Mouse (Mus musculus) midbrain, embryonic 15.5 days (tissue): ENCODE data around the gene Rhbdd1. TPM values are rescaled to one million over a fixed set of nuclear protein-coding genes. Genes with fewer than 3 reads are reported as not detected.

ENCODE experiments used
- ATAC-seq: fragments of 200-750 bp; cut with Nextera tagmentation; replicated peaks from 2 replicates; pipeline ENCODE4 v1.8.0; 2017; ENCODE audit warnings: moderate TSS enrichment
- H3K27ac ChIP-seq: fragments of 300-500 bp; sonication (generic); 2 replicates; pipeline ENCODE4 v1.5.1; 2015; ENCODE audit warnings: mild to moderate bottlenecking, inconsistent platforms
- H3K27me3 ChIP-seq: fragments of 300-500 bp; sonication (generic); replicated peaks from 2 replicates; pipeline ENCODE4 v1.6.1; 2015; ENCODE audit warnings: inconsistent platforms
- H3K36me3 ChIP-seq: fragments of 300-500 bp; sonication (generic); replicated peaks from 2 replicates; pipeline ENCODE4 v1.6.1; 2015; ENCODE audit warnings: inconsistent platforms
- H3K4me1 ChIP-seq: fragments of 300-500 bp; sonication (generic); 2 replicates; pipeline ENCODE4 v1.6.1; 2015; ENCODE audit warnings: inconsistent platforms
- H3K4me2 ChIP-seq: fragments of 300-500 bp; sonication (generic); 2 replicates; pipeline ENCODE4 v1.6.1; 2015; ENCODE audit warnings: inconsistent platforms, mild to moderate bottlenecking, moderate library complexity
- H3K4me3 ChIP-seq: fragments of 300-500 bp; sonication (generic); 2 replicates; pipeline ENCODE4 v1.5.1; 2015; ENCODE audit warnings: mild to moderate bottlenecking, inconsistent platforms
- H3K9ac ChIP-seq: fragments of 300-500 bp; sonication (generic); 2 replicates; pipeline ENCODE4 v1.6.1; 2015; ENCODE audit warnings: mild to moderate bottlenecking, inconsistent platforms
- H3K9me3 ChIP-seq: fragments of 300-500 bp; sonication (generic); 2 replicates; pipeline ENCODE4 v1.6.1; 2016; ENCODE audit warnings: inconsistent platforms
- WGBS: fragments of 180-500 bp; shearing (Covaris S2); methylation state at CpG from one replicate; pipeline ENCODE4 v1.1.7; 2015; ENCODE audit warnings: mixed read lengths; 5-methylcytosine and 5-hydroxymethylcytosine counted together
- polyA plus RNA-seq: library from polyadenylated mRNA; unstranded; fragments of >200 nt; fragmentation: Nextera tagmentation; extraction: Ambion mirVana; gene quantifications from 2 replicates; pipeline ENCODE4 v1.2.1, GENCODE M21; 2015

Rhbdd1 gene
- 3.2 and 4.2 TPM in 2 replicates for polyA plus RNA-seq

GRCm38 (mm10) chr1:82316111-82316745 is at the start of gene Rhbdd1:
TSS of gene Rhbdd1 (plus strand) at chr1:82316452.
- ATAC-seq: peak; percentile 99
- 4% methylated on average over 47 of the region's 47 CpGs for WGBS
- Histone ChIP-seq H3K9me3 (no peaks in the 10 kb centered on the region), H3K27me3 (no peaks in the 10 kb centered on the region), H3K4me3 (peak within 1 kb of the TSS; percentile 83), H3K36me3 (no peaks in the 10 kb centered on the region), H3K9ac (peak within 1 kb of the TSS; percentile 97), H3K4me2 (peak within 1 kb of the TSS; percentile 79), H3K27ac (peak within 1 kb of the TSS; percentile 97), H3K4me1 (peaks cover 21% of the 10 kb centered on the region)

- Histone ChIP-seq H3K27ac (no peak overlapping the region), H3K4me1 (no peaks in the 10 kb centered on the region), H3K4me2 (no peak overlapping the region), H3K36me3 (no peaks in the 10 kb centered on the region), H3K9ac (no peak overlapping the region), H3K4me3 (no peak overlapping the region), H3K27me3 (no peaks in the 10 kb centered on the region), H3K9me3 (no peaks in the 10 kb centered on the region)
- WGBS: 85% methylated on average over 4 of the region's 4 CpGs
- no peak for ATAC-seq
Measured at GRCm38 (mm10) chr1:82267547-82267946, 48.7 kb upstream of the Rhbdd1 start.

- Histone ChIP-seq H3K27ac (no peak overlapping the region), H3K4me1 (0 out of 2 replicates have a peak, but pooled peaks cover 6% of the 10 kb centered on the region), H3K4me2 (no peak overlapping the region), H3K27me3 (no peaks in the 10 kb centered on the region), H3K9me3 (no peaks in the 10 kb centered on the region), H3K4me3 (no peak overlapping the region), H3K36me3 (peaks cover 3% of the 10 kb centered on the region; the same call in 1 of the 2 replicates), H3K9ac (no peak overlapping the region)
- WGBS: 53% methylated on average over 5 of the region's 5 CpGs
- no peak for ATAC-seq
Measured at GRCm38 (mm10) chr1:82272231-82272630, 44.0 kb upstream of the Rhbdd1 start.

- Histone ChIP-seq H3K4me1 (0 out of 2 replicates have a peak, but pooled peaks cover 6% of the 10 kb centered on the region), H3K27ac (no peak overlapping the region), H3K36me3 (peaks cover 12% of the 10 kb centered on the region; the same call in 1 of the 2 replicates), H3K27me3 (no peaks in the 10 kb centered on the region), H3K4me3 (no peak overlapping the region), H3K9ac (no peak overlapping the region), H3K9me3 (no peaks in the 10 kb centered on the region), H3K4me2 (no peak overlapping the region)
- peak; percentile 60 for ATAC-seq
- 6% methylated on average over 6 of the region's 6 CpGs for WGBS
Measured at GRCm38 (mm10) chr1:82273529-82273928, 42.7 kb upstream of the Rhbdd1 start.

GRCm38 (mm10) chr1:82274361-82274760 is 41.9 kb upstream of the Rhbdd1 start:
- Histone ChIP-seq H3K4me1 (0 out of 2 replicates have a peak, but pooled peaks cover 6% of the 10 kb centered on the region), H3K27me3 (no peaks in the 10 kb centered on the region), H3K27ac (no peak overlapping the region), H3K4me2 (no peak overlapping the region), H3K4me3 (no peak overlapping the region), H3K36me3 (peaks cover 12% of the 10 kb centered on the region; the same call in 1 of the 2 replicates), H3K9me3 (no peaks in the 10 kb centered on the region), H3K9ac (no peak overlapping the region)
- no peak for ATAC-seq
- WGBS: 24% methylated on average over 1 of the region's 1 CpGs

- Histone ChIP-seq H3K27ac (no peak overlapping the region), H3K27me3 (no peaks in the 10 kb centered on the region), H3K4me2 (no peak overlapping the region), H3K9ac (no peak overlapping the region), H3K36me3 (peaks cover 12% of the 10 kb centered on the region; the same call in 1 of the 2 replicates), H3K9me3 (no peaks in the 10 kb centered on the region), H3K4me3 (no peak overlapping the region), H3K4me1 (peaks cover 19% of the 10 kb centered on the region)
- ATAC-seq: no peak
- WGBS: 74% methylated on average over 1 of the region's 1 CpGs
Measured at GRCm38 (mm10) chr1:82279768-82280167, 36.5 kb upstream of the Rhbdd1 start.

GRCm38 (mm10) chr1:82281823-82282222 is 34.4 kb upstream of the Rhbdd1 start:
- Histone ChIP-seq H3K36me3 (peaks cover 12% of the 10 kb centered on the region; the same call in 1 of the 2 replicates), H3K27me3 (no peaks in the 10 kb centered on the region), H3K9me3 (no peaks in the 10 kb centered on the region), H3K4me3 (no peak overlapping the region), H3K4me2 (no peak overlapping the region), H3K4me1 (peaks cover 35% of the 10 kb centered on the region), H3K27ac (no peak overlapping the region), H3K9ac (no peak overlapping the region)
- WGBS: 83% methylated on average over 6 of the region's 6 CpGs
- ATAC-seq: no peak

GRCm38 (mm10) chr1:82282992-82283611 is 33.1 kb upstream of the Rhbdd1 start:
- Histone ChIP-seq H3K36me3 (no peaks in the 10 kb centered on the region), H3K9ac (peak overlapping the region; percentile 62), H3K27ac (peak overlapping the region; percentile 93), H3K27me3 (no peaks in the 10 kb centered on the region), H3K9me3 (no peaks in the 10 kb centered on the region), H3K4me3 (peak overlapping the region; percentile 49), H3K4me1 (peaks cover 47% of the 10 kb centered on the region), H3K4me2 (peak overlapping the region; percentile 77)
- WGBS: 2% methylated on average over 35 of the region's 35 CpGs
- ATAC-seq: peak; percentile 98

GRCm38 (mm10) chr1:82283901-82284301 is 32.4 kb upstream of the Rhbdd1 start:
- H3K4me3 ChIP-seq: peak overlapping the region; percentile 49
- H3K27ac ChIP-seq: peak overlapping the region; percentile 93
- H3K36me3 ChIP-seq: no peaks in the 10 kb centered on the region
- peak; percentile 38 for ATAC-seq
- no peaks in the 10 kb centered on the region for H3K9me3 ChIP-seq
- peak overlapping the region; percentile 62; the same call in 1 of the 2 replicates for H3K9ac ChIP-seq
- no peaks in the 10 kb centered on the region for H3K27me3 ChIP-seq
- peaks cover 55% of the 10 kb centered on the region for H3K4me1 ChIP-seq
- H3K4me2 ChIP-seq: peak overlapping the region; percentile 77
- WGBS: 0% methylated on average over 1 of the region's 1 CpGs

- H3K4me1 ChIP-seq: peaks cover 60% of the 10 kb centered on the region
- peak overlapping the region; percentile 77 for H3K4me2 ChIP-seq
- H3K4me3 ChIP-seq: peak overlapping the region; percentile 49
- 16% methylated on average over 4 of the region's 4 CpGs for WGBS
- H3K27me3 ChIP-seq: no peaks in the 10 kb centered on the region
- H3K9me3 ChIP-seq: no peaks in the 10 kb centered on the region
- ATAC-seq: no peak
- H3K27ac ChIP-seq: peak overlapping the region; percentile 93
- H3K9ac ChIP-seq: peak overlapping the region; percentile 37
- H3K36me3 ChIP-seq: no peaks in the 10 kb centered on the region
Measured at GRCm38 (mm10) chr1:82284403-82284802, 31.8 kb upstream of the Rhbdd1 start.

GRCm38 (mm10) chr1:82285461-82286189 is 30.6 kb upstream of the Rhbdd1 start:
- Histone ChIP-seq H3K9ac (peak overlapping the region; percentile 26), H3K4me3 (peak overlapping the region; percentile 41), H3K4me2 (peak overlapping the region; percentile 77), H3K36me3 (no peaks in the 10 kb centered on the region), H3K4me1 (peaks cover 66% of the 10 kb centered on the region), H3K9me3 (no peaks in the 10 kb centered on the region), H3K27ac (0 out of 2 replicates have a peak overlapping the region, but pooled peaks have one; percentile 19), H3K27me3 (no peaks in the 10 kb centered on the region)
- ATAC-seq: no peak
- 17% methylated on average over 5 of the region's 5 CpGs for WGBS
